Mouse (Mus musculus) layer of hippocampus, adult 9-11 months (tissue): ENCODE measurements at regions not wholly inside any gene's neighbourhood (a gene's known extent, or its start where the extent isn't known, plus 50 kb on each side); places are given as distances from the start of the nearest gene placed in this dataset.
A peak's percentile ranks its signal among the peaks of the same experiment; 100 is the strongest.

ENCODE experiments used
- DNase-seq: peaks from one replicate; pipeline ENCODE4 v3.0.0; 2022

GRCm38 (mm10) chr12:9450620-9451019 is 119.3 kb upstream of the Osr1 start:
- DNase-seq = no peak

- DNase-seq = no peak
These were observed 109.7 kb upstream of the Osr1 start for GRCm38 (mm10) chr12:9460193-9460592.

DNA sequence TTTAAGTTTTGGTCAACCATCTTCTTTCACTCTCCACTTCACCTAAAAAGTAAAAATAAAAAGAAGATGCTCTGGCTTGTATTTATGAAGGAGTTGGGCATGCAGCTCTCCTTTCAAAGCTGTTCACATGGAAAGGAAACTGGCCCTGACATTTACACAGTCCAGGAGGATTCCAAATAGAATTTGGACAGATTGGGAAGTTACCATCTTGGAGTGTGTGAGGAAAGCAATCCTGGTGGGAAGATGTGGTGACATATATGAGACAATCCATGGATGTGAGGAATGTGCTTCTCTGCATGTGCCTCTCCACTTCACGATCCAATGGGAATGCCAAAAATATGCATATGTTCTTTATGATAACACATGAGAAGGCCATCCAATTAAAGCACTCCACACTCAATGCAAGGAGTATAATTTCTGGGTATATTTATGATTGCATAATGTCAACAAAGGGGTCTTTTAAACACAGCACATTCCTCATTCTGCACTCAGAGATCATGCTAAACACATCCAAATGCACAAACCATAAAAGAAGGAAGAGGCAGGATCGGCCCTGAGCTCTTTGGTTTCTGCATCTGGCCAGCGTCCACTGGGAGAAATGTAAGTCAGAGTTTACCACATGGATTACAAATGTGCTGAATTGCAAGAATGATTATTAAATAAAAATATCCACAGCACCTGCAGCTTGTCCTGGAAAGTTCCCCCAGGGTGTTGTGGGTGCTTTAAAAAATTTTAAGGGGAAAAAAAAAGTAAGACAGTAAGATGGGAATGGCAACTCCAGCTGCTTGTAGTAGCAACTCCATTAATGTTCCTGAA is 100.1 kb upstream of the Osr1 start:
- no peak for DNase-seq

DNA sequence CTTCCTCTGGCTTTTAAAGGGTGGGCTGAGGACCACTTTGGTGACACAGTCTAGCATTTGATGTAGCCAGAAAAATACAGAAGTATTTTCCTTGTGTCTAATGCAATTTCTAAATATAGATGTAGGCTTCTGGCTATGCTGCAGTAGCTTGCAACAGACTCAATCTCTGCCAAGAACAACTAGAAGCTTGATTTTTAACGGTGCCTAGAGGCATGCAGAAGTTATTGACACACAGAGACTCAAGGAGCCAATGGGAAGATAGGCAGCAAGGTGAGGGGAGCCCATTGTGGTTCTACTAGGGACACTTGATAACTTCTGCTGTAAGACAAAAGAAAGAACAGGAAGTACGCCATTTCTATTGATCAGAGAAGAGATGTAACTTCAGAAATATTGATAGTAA is 94.1 kb upstream of the Osr1 start:
- no peak for DNase-seq

- no peak for DNase-seq
These were observed 91.7 kb upstream of the Osr1 start for GRCm38 (mm10) chr12:9478201-9478600.

GRCm38 (mm10) chr12:9487674-9488413 is 82.1 kb upstream of the Osr1 start:
- DNase-seq = peak; percentile 30

GRCm38 (mm10) chr12:9513926-9514325 is 56.0 kb upstream of the Osr1 start:
- no peak for DNase-seq

DNA sequence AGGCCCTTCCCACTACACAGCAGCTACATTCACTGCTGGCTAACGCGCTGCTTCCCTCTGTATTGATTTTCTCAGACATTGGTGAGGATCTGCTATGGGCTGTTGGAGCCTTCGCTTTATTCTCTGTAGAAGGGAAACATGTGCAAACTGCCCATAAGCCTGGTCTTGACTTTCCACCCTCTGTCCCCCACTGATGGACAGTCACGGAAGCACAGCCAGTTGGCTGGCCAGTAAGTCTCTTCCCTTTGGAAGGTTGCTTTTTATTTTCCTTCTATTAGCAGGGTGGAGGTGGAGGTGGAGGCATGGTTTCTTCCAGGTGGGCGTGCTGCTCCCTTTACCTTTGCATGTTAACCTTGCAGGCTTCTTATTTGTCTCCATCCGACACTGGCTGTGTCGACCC is 51.1 kb upstream of the Osr1 start:
- no peak for DNase-seq

- no peak for DNase-seq
These were observed 50.6 kb upstream of the Osr1 start for GRCm38 (mm10) chr12:9519346-9519745.
